Mouse (Mus musculus) mammary gland, adult 2 months (tissue): Measurements from ENCODE around the gene Alad. TPM values are rescaled to one million over a fixed set of nuclear protein-coding genes. Genes with fewer than 3 reads are reported as not detected.

Experiments
- polyA plus RNA-seq: library from polyadenylated mRNA; depleted of rRNA; stranded (reverse); fragments of >200 nt; gene quantifications from 2 replicates; pipeline ENCODE4 v1.2.3, GENCODE M21; 2012; ENCODE audit warnings: low replicate concordance; rRNA removed

Alad gene
- polyA plus RNA-seq: 132 and 139 TPM in 2 replicates

DNA sequence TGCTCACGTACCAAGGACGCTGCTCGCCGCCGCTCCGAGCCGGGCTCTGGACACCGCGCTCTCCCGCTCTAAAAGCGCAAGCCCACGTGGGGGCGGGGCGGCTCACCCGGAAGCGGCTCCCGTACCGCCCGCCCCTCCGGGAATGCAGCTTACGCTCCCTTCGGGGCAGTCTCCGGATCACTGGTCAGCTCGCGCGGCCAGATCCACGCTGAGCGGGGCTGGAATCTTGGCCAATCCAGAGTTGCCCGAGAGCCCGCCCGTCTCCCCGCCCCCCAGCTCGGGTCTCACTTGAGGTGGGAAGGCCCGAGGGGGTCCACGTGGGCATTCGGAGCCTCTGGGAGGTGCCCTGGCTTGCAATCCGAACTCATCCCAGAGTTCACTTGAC is at the start of gene Alad:
TSS of gene Alad (minus strand) at position 70 of the 385 bp plus-strand sequence.

DNA sequence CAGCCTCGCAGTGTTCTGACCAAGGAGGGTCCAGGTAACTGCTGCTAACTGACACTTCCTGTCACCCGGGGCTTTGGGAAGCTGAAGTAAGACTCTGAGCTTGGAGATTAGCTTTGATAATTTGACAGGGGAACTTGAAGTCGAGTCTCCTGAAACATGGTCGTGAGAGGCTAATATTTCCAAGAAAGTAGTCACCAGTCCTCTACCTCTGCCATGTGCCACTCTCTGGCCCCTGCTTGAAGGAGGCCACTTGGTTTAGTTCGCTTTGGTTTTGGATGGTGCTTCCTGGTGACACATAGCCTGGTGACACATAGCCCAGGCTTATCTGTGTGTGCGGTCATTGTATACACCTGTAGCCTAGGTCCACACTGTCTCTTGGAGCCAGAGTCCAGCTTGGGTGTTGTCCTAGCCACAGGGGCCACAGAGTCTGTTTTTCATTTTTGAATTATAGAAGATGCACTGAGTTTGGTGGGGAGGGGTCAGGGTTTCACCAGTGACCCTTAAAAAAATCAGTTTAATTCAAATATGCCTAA is 40.1 kb upstream of the Alad start, which contains the start of gene Rgs3:
TSS of gene Rgs3 (plus strand) at position 51 of the 533 bp plus-strand sequence.

DNA sequence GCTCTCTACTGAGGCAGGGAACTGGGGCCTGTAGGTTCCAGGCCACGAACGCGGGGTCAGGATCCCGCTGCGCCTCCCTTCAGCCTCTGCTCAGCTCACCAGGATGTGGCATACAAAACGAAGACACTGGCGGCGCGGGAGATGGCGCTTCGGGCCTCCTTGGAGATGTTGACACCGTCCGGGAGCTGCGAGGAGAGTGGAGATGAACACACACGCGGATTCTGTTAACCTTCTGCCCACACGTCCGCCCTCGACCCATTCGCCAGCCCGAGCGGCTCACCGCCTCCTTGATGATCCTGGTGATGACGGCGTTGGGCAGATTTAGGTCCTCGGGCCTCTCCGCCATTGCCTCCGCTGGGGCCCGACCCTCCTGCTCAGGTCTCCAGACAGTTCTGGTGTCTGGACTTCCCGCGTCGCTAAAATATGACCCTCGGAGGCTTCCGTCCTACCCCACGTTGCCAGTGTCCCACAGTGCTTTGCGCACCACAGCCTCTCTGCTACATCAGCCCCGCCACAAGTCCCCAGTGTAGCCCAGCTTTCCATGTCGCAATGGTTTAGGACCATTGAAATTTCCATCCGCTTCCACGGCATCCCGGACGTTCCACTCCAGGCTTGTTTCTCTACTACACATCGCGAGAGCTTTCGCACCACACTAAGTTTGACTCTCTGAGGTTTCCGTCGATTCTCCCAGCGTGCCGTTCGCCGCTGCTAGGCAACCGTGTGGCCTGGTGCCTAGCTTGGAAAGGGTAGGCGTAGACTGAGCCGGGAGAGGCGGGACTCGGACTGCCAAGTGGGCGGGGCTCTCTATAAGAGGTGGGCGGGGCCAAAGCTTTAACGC is 5.2 kb upstream of the Alad start, which contains the start of the genes Pole3 and 4933430I17Rik:
TSS of gene Pole3 (minus strand) at position 418 of the 838 bp plus-strand sequence.
TSS of gene 4933430I17Rik (plus strand) at position 719 of the 838 bp plus-strand sequence.

DNA sequence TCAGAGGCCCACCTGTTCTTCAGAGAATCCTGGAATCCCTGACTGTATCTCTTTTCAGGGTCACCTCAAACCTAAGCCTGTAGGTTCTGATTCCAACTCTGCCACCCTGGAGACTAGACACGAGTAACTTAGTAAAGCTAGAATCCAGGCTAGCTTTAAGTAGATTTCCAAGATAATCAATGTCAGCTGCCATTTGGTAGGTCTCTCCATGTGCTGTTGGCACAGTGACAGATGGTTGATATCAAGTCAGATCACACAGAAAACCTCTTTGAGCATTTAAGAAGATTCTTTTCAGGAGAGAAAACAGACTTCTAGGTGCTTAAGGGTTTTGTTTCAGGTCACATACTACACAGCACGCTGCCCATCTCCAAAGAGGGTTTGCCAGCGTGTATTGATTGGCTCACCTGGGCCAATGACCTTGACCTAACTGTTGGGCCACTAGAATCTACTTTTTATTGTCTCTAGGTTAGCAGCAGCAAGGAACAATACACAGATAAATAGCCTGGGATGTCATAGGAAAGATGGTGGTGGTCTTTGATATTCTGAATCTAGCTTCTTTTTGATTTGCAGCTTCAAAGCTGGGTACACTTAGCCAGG is 16.2 kb downstream of the Alad start, which contains the start of gene Hdhd3:
TSS of gene Hdhd3 (minus strand) at position 94 of the 597 bp plus-strand sequence.

DNA sequence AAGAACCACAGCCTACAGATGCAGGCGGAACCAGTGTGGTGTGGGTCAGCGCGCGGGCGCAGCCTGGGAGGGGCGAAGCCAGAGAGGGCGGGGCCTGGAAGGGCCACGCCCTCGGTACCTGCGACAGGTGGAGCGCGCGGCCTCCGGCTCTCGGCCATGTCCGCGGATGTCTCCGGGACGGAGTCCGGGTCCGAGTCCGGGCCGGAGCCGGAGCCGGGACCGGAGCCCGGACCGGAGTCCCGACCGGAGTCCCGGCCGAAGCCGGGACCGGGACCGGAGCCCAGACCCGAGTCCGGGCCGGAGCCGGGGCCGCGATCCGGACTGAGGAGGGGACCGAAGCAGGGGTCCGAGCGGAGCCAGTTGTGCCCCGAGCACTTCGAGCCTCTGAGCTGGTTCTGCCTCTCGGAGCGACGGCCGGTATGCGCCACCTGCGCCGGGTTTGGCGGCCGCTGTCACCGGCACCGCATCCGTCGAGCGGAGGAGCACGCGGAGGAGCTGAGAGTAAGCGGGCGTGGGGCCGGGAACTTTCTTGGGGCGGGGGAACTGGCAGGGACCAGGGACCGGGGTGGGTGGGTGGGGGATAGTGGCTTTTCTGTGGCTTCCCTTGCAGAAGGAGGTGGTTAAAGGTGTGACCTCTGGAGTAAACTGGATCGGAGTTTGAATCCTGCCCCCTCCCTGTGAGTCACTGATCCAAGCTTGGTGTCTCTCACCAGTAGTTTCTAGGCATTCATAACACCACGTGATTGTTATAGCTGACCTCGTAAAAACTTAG is 39.6 kb downstream of the Alad start, which contains the start of gene Bspry:
TSS of gene Bspry (plus strand) at position 117 of the 772 bp plus-strand sequence.

DNA sequence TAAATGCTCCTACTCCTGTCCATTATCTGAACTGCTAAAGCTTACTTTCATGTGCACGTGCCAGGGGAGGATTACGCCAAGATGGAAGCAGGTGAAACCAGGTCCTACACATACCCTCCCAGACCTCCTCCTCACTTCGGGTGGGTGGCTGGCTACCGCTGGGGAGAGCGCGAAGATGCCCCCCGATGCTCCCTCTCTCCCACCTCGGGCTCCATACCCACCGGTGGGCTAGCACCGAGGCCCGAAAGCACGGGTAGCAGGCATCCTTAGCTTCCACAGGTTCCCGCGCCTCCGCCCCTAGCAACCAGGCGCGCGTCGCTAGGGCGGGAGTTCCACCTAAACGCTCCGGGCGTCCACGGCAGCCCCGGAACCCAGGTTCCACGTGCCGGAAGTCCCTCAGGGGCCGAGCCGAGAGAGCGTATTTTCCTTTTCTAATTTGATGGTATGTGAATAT is 49.1 kb downstream of the Alad start, which contains the start of gene Wdr31:
TSS of gene Wdr31 (minus strand) at position 299 of the 454 bp plus-strand sequence.

Other genes with a start within 250 kb of the Alad start
- 42.8 and 49.2 TPM in 2 replicates for gene Fkbp15, start 159.4 kb downstream of the Alad start, polyA plus RNA-seq
- gene Slc31a1, start 159.2 kb downstream of the Alad start, polyA plus RNA-seq: 9.0 and 21.7 TPM in 2 replicates
- 19.6 and 32.2 TPM in 2 replicates for gene Cdc26, start 111.3 kb downstream of the Alad start, polyA plus RNA-seq
- gene Prpf4, start 111.1 kb downstream of the Alad start, polyA plus RNA-seq: 9.4 and 14.1 TPM in 2 replicates
- gene Rnf183, start 84.7 kb downstream of the Alad start, polyA plus RNA-seq: 0.24 and 0.49 TPM in 2 replicates
- 0.62 and 1.2 TPM in 2 replicates for gene Wdr31, start 49.0 kb downstream of the Alad start, polyA plus RNA-seq
- 10.6 and 11.3 TPM in 2 replicates for gene Bspry, start 39.9 kb downstream of the Alad start, polyA plus RNA-seq
- gene Hdhd3, start 16.5 kb downstream of the Alad start, polyA plus RNA-seq: 12.1 and 15.6 TPM in 2 replicates
- gene Pole3, start 5.2 kb upstream of the Alad start, polyA plus RNA-seq: 10.1 and 17.1 TPM in 2 replicates
- 0.22 TPM in 1 of 2 replicates, not detected in the other for gene 4933430I17Rik, start 5.5 kb upstream of the Alad start, polyA plus RNA-seq
- gene Rgs3, start 39.9 kb upstream of the Alad start, polyA plus RNA-seq: 78.3 and 83.9 TPM in 2 replicates